Mouse (Mus musculus): ENCODE measurements at regions not wholly inside any gene's neighbourhood (a gene's known extent, or its start where the extent isn't known, plus 50 kb on each side); places are given as distances from the start of the nearest gene placed in this dataset.

GRCm38 (mm10) chr19:26261530-26261929, 343.3 kb upstream of the Smarca2 start:
- Histone ChIP-seq H3K36me3 (ENCODE audit: control insufficient read depth, insufficient read depth, low read length) (no peaks in the 10 kb centered on the region), H3K4me2 (ENCODE audit: low read length) (no peak overlapping the region), H3K27me3 (replicated peaks; ENCODE audit: control insufficient read depth, insufficient read depth, low read length) (no peaks in the 10 kb centered on the region), H3K4me3 (ENCODE audit: low read length) (no peak overlapping the region), H3K9ac (ENCODE audit: low read depth, low read length) (no peak overlapping the region), H3K4me1 (ENCODE audit: control insufficient read depth, insufficient read depth, low read depth, low read length) (no peaks in the 10 kb centered on the region), H3K27ac (ENCODE audit: low read depth, low read length) (no peak overlapping the region), H3K9me3 (ENCODE audit: control insufficient read depth, low read length) (no peaks in the 10 kb centered on the region)
- ATAC-seq, result no peak
- WGBS, result 95% methylated on average over 2 of the region's 2 CpGs

- no peaks in the 10 kb centered on the region for H3K36me3 ChIP-seq (ENCODE audit: control insufficient read depth, insufficient read depth, low read length)
- H3K9ac ChIP-seq (ENCODE audit: low read depth, low read length), result no peak overlapping the region
- H3K27ac ChIP-seq (ENCODE audit: low read depth, low read length), result no peak overlapping the region
- WGBS, result 82% methylated on average over 6 of the region's 6 CpGs
- H3K4me3 ChIP-seq (ENCODE audit: low read length), result no peak overlapping the region
- ATAC-seq, result no peak
- H3K4me1 ChIP-seq (ENCODE audit: control insufficient read depth, insufficient read depth, low read depth, low read length), result no peaks in the 10 kb centered on the region
- no peak overlapping the region for H3K4me2 ChIP-seq (ENCODE audit: low read length)
- H3K27me3 ChIP-seq (replicated peaks; ENCODE audit: control insufficient read depth, insufficient read depth, low read length), result no peaks in the 10 kb centered on the region
- no peaks in the 10 kb centered on the region for H3K9me3 ChIP-seq (ENCODE audit: control insufficient read depth, low read length)
Observed at GRCm38 (mm10) chr19:26296360-26296759, 308.5 kb upstream of the Smarca2 start.

GRCm38 (mm10) chr19:26308477-26309135, 296.2 kb upstream of the Smarca2 start:
- H3K36me3 ChIP-seq (ENCODE audit: control insufficient read depth, insufficient read depth, low read length), result no peaks in the 10 kb centered on the region
- no peak overlapping the region for H3K4me2 ChIP-seq (ENCODE audit: low read length)
- H3K9me3 ChIP-seq (ENCODE audit: control insufficient read depth, low read length), result no peaks in the 10 kb centered on the region
- no peaks in the 10 kb centered on the region for H3K4me1 ChIP-seq (ENCODE audit: control insufficient read depth, insufficient read depth, low read depth, low read length)
- no peaks in the 10 kb centered on the region for H3K27me3 ChIP-seq (replicated peaks; ENCODE audit: control insufficient read depth, insufficient read depth, low read length)
- H3K9ac ChIP-seq (ENCODE audit: low read depth, low read length), result no peak overlapping the region
- H3K4me3 ChIP-seq (ENCODE audit: low read length), result no peak overlapping the region
- 88% methylated on average over 1 of the region's 1 CpGs for WGBS
- no peak for ATAC-seq
- no peak overlapping the region for H3K27ac ChIP-seq (ENCODE audit: low read depth, low read length)

- Histone ChIP-seq H3K9ac (ENCODE audit: low read depth, low read length) (no peak overlapping the region), H3K4me1 (ENCODE audit: control insufficient read depth, insufficient read depth, low read depth, low read length) (no peaks in the 10 kb centered on the region), H3K36me3 (ENCODE audit: control insufficient read depth, insufficient read depth, low read length) (no peaks in the 10 kb centered on the region), H3K4me2 (ENCODE audit: low read length) (no peak overlapping the region), H3K4me3 (ENCODE audit: low read length) (no peak overlapping the region), H3K27ac (ENCODE audit: low read depth, low read length) (no peak overlapping the region), H3K27me3 (replicated peaks; ENCODE audit: control insufficient read depth, insufficient read depth, low read length) (no peaks in the 10 kb centered on the region), H3K9me3 (ENCODE audit: control insufficient read depth, low read length) (no peaks in the 10 kb centered on the region)
- ATAC-seq, result no peak
- 83% methylated on average over 2 of the region's 2 CpGs for WGBS
Observed at GRCm38 (mm10) chr19:26318977-26319376, 285.9 kb upstream of the Smarca2 start.

- Histone ChIP-seq H3K4me3 (ENCODE audit: low read length) (no peak overlapping the region), H3K27ac (ENCODE audit: low read depth, low read length) (no peak overlapping the region), H3K27me3 (replicated peaks; ENCODE audit: control insufficient read depth, insufficient read depth, low read length) (no peaks in the 10 kb centered on the region), H3K9ac (ENCODE audit: low read depth, low read length) (no peak overlapping the region), H3K9me3 (ENCODE audit: control insufficient read depth, low read length) (no peaks in the 10 kb centered on the region), H3K4me1 (ENCODE audit: control insufficient read depth, insufficient read depth, low read depth, low read length) (no peaks in the 10 kb centered on the region), H3K4me2 (ENCODE audit: low read length) (no peak overlapping the region), H3K36me3 (ENCODE audit: control insufficient read depth, insufficient read depth, low read length) (no peaks in the 10 kb centered on the region)
- 91% methylated on average over 5 of the region's 5 CpGs for WGBS
- no peak for ATAC-seq
Observed at GRCm38 (mm10) chr19:26323682-26324081, 281.2 kb upstream of the Smarca2 start.

- no peak for ATAC-seq
- H3K27ac ChIP-seq (ENCODE audit: low read depth, low read length), result no peak overlapping the region
- no peaks in the 10 kb centered on the region for H3K36me3 ChIP-seq (ENCODE audit: control insufficient read depth, insufficient read depth, low read length)
- no peaks in the 10 kb centered on the region for H3K27me3 ChIP-seq (replicated peaks; ENCODE audit: control insufficient read depth, insufficient read depth, low read length)
- no peak overlapping the region for H3K4me2 ChIP-seq (ENCODE audit: low read length)
- 76% methylated on average over 4 of the region's 4 CpGs for WGBS
- no peak overlapping the region for H3K9ac ChIP-seq (ENCODE audit: low read depth, low read length)
- H3K9me3 ChIP-seq (ENCODE audit: control insufficient read depth, low read length), result no peaks in the 10 kb centered on the region
- H3K4me3 ChIP-seq (ENCODE audit: low read length), result no peak overlapping the region
- no peaks in the 10 kb centered on the region; the same call in 1 of the 2 replicates for H3K4me1 ChIP-seq (ENCODE audit: control insufficient read depth, insufficient read depth, low read depth, low read length)
Observed at GRCm38 (mm10) chr19:26339120-26339519, 265.7 kb upstream of the Smarca2 start.

- no peaks in the 10 kb centered on the region for H3K9me3 ChIP-seq (ENCODE audit: control insufficient read depth, low read length)
- no peak overlapping the region for H3K9ac ChIP-seq (ENCODE audit: low read depth, low read length)
- 0 out of 2 replicates have a peak, but pooled peaks have one; percentile 27 for ATAC-seq
- H3K27me3 ChIP-seq (replicated peaks; ENCODE audit: control insufficient read depth, insufficient read depth, low read length), result no peaks in the 10 kb centered on the region
- no peaks in the 10 kb centered on the region for H3K36me3 ChIP-seq (ENCODE audit: control insufficient read depth, insufficient read depth, low read length)
- no peak overlapping the region for H3K4me2 ChIP-seq (ENCODE audit: low read length)
- no peak overlapping the region for H3K4me3 ChIP-seq (ENCODE audit: low read length)
- H3K4me1 ChIP-seq (ENCODE audit: control insufficient read depth, insufficient read depth, low read depth, low read length), result no peaks in the 10 kb centered on the region; the same call in 1 of the 2 replicates
- 71% methylated on average over 3 of the region's 3 CpGs for WGBS
- no peak overlapping the region for H3K27ac ChIP-seq (ENCODE audit: low read depth, low read length)
Observed at GRCm38 (mm10) chr19:26340155-26340554, 264.7 kb upstream of the Smarca2 start.

GRCm38 (mm10) chr19:26355054-26355453, 249.8 kb upstream of the Smarca2 start:
- H3K4me2 ChIP-seq (ENCODE audit: low read length), result no peak overlapping the region
- no peaks in the 10 kb centered on the region for H3K9me3 ChIP-seq (ENCODE audit: control insufficient read depth, low read length)
- no peak overlapping the region for H3K27ac ChIP-seq (ENCODE audit: low read depth, low read length)
- no peaks in the 10 kb centered on the region for H3K36me3 ChIP-seq (ENCODE audit: control insufficient read depth, insufficient read depth, low read length)
- H3K27me3 ChIP-seq (replicated peaks; ENCODE audit: control insufficient read depth, insufficient read depth, low read length), result no peaks in the 10 kb centered on the region
- H3K4me3 ChIP-seq (ENCODE audit: low read length), result no peak overlapping the region
- ATAC-seq, result no peak
- no peak overlapping the region for H3K9ac ChIP-seq (ENCODE audit: low read depth, low read length)
- 89% methylated on average over 7 of the region's 7 CpGs for WGBS
- no peaks in the 10 kb centered on the region for H3K4me1 ChIP-seq (ENCODE audit: control insufficient read depth, insufficient read depth, low read depth, low read length)

GRCm38 (mm10) chr19:26383961-26384381, 220.9 kb upstream of the Smarca2 start:
- H3K9me3 ChIP-seq (ENCODE audit: control insufficient read depth, low read length), result no peaks in the 10 kb centered on the region
- H3K27me3 ChIP-seq (replicated peaks; ENCODE audit: control insufficient read depth, insufficient read depth, low read length), result no peaks in the 10 kb centered on the region
- no peak for ATAC-seq
- no peaks in the 10 kb centered on the region for H3K4me1 ChIP-seq (ENCODE audit: control insufficient read depth, insufficient read depth, low read depth, low read length)
- no peak overlapping the region for H3K4me2 ChIP-seq (ENCODE audit: low read length)
- H3K4me3 ChIP-seq (ENCODE audit: low read length), result no peak overlapping the region
- no peak overlapping the region for H3K9ac ChIP-seq (ENCODE audit: low read depth, low read length)
- H3K36me3 ChIP-seq (ENCODE audit: control insufficient read depth, insufficient read depth, low read length), result no peaks in the 10 kb centered on the region
- WGBS, result 77% methylated on average over 4 of the region's 4 CpGs
- no peak overlapping the region for H3K27ac ChIP-seq (ENCODE audit: low read depth, low read length)

- Histone ChIP-seq H3K27ac (ENCODE audit: low read depth, low read length) (no peak overlapping the region), H3K9me3 (ENCODE audit: control insufficient read depth, low read length) (no peaks in the 10 kb centered on the region), H3K4me3 (ENCODE audit: low read length) (no peak overlapping the region), H3K4me2 (ENCODE audit: low read length) (no peak overlapping the region), H3K4me1 (ENCODE audit: control insufficient read depth, insufficient read depth, low read depth, low read length) (no peaks in the 10 kb centered on the region), H3K36me3 (ENCODE audit: control insufficient read depth, insufficient read depth, low read length) (no peaks in the 10 kb centered on the region), H3K27me3 (replicated peaks; ENCODE audit: control insufficient read depth, insufficient read depth, low read length) (no peaks in the 10 kb centered on the region), H3K9ac (ENCODE audit: low read depth, low read length) (no peak overlapping the region)
- ATAC-seq, result no peak
Observed at GRCm38 (mm10) chr19:26386075-26386474, 218.8 kb upstream of the Smarca2 start.

Measured in hindbrain, embryonic 16.5 days (tissue).